Mouse (Mus musculus) urinary bladder, postnatal 10 days (tissue): ENCODE measurements around the gene Zan.
A peak's percentile ranks its signal among the peaks of the same experiment; 100 is the strongest.

Source experiments
- DNase-seq: peaks from one replicate; pipeline ENCODE4 v3.0.0; 2022; ENCODE audit warnings: low spot score

The Zan gene

GRCm38 (mm10) chr5:137351058-137351380, 125.8 kb downstream of the Zan start:
- DNase-seq: no peak

- no peak for DNase-seq
Observed at GRCm38 (mm10) chr5:137350205-137351057, 126.4 kb downstream of the Zan start.

- DNase-seq: peak; percentile 75
Observed at GRCm38 (mm10) chr5:137349384-137350204, 127.3 kb downstream of the Zan start, which contains the start of gene Ephb4. Gene Ephb4, plus strand, starts transcription at chr5:137350109.

- DNase-seq: no peak
Observed at GRCm38 (mm10) chr5:137348482-137349383, 128.1 kb downstream of the Zan start.

- DNase-seq: no peak
Observed at GRCm38 (mm10) chr5:137347856-137348255, 129.0 kb downstream of the Zan start.

- DNase-seq: no peak
Observed at GRCm38 (mm10) chr5:137346983-137347382, 129.9 kb downstream of the Zan start.

- no peak for DNase-seq
Observed at GRCm38 (mm10) chr5:137346388-137346787, 130.5 kb downstream of the Zan start.

GRCm38 (mm10) chr5:137345821-137346220, 131.0 kb downstream of the Zan start:
- DNase-seq: no peak

- DNase-seq: no peak
Observed at GRCm38 (mm10) chr5:137343869-137344268, 133.0 kb downstream of the Zan start.

- no peak for DNase-seq
Observed at GRCm38 (mm10) chr5:137343412-137343811, 133.5 kb downstream of the Zan start.

GRCm38 (mm10) chr5:137342407-137343012, 134.4 kb downstream of the Zan start:
- DNase-seq: no peak

- no peak for DNase-seq
Observed at GRCm38 (mm10) chr5:137340222-137340621, 136.6 kb downstream of the Zan start.

GRCm38 (mm10) chr5:137339290-137339979, 137.4 kb downstream of the Zan start:
- no peak for DNase-seq

- no peak for DNase-seq
Observed at GRCm38 (mm10) chr5:137338663-137339289, 138.1 kb downstream of the Zan start.

- peak; percentile 65 for DNase-seq
Observed at GRCm38 (mm10) chr5:137338256-137338655, 138.6 kb downstream of the Zan start.

- no peak for DNase-seq
Observed at GRCm38 (mm10) chr5:137337190-137337589, 139.7 kb downstream of the Zan start.

GRCm38 (mm10) chr5:137335066-137335465, 141.8 kb downstream of the Zan start:
- DNase-seq: no peak

GRCm38 (mm10) chr5:137334317-137334716, 142.5 kb downstream of the Zan start:
- no peak for DNase-seq

GRCm38 (mm10) chr5:137333512-137334174, 143.2 kb downstream of the Zan start, which contains the start of gene Slc12a9:
Gene Slc12a9, minus strand, starts transcription at chr5:137333597.
- DNase-seq: peak; percentile 77
